Mouse (Mus musculus): Measurements from ENCODE around the gene Car5a. TPM values are rescaled to one million over a fixed set of nuclear protein-coding genes. Genes with fewer than 3 reads are reported as not detected.

Gene Car5a
- total and polyA plus RNA-seq, 3 experiments: 0.08 TPM; not detected in 2

GRCm38 (mm10) chr8:121950749-121951655 is 6.3 kb upstream of the Car5a start (continued):
- TF ChIP-seq MAZ (IDR thresholded peaks at IDR 0.05; ENCODE audit: low read depth, low read length) (peak; percentile 65; the same call in 1 of the 2 replicates), USF1 (IDR thresholded peaks at IDR 0.05; ENCODE audit: low read depth, low read length) (no peak), TBP (IDR thresholded peaks at IDR 0.05; ENCODE audit: low read depth, low read length) (peak; percentile 50; the same call in 1 of the 2 replicates), RCOR1 (IDR thresholded peaks at IDR 0.05; ENCODE audit: low read depth, low read length) (no peak), ZMIZ1 (IDR thresholded peaks at IDR 0.05; ENCODE audit: low read depth, low read length) (0 out of 2 replicates have a peak, but pooled peaks have one; percentile 63), SMC3 (IDR thresholded peaks at IDR 0.05; ENCODE audit: low read depth, low read length) (no peak), CTCF (IDR thresholded peaks at IDR 0.05 in 2 of 3, conservative IDR thresholded peaks at IDR 0.05 in 1 of 3; ENCODE audit: control insufficient read depth in 1 of 3, insufficient read depth in 1 of 3, low read depth in 2 of 3, low read length in 3 of 3, poor library complexity in 1 of 3, severe bottlenecking in 1 of 3) (no peak; a peak in 1 of 6 replicates), GATA1 (IDR thresholded peaks at IDR 0.05; ENCODE audit: low read depth, low read length) (no peak), MXI1 (IDR thresholded peaks at IDR 0.05; ENCODE audit: low read depth, low read length) (peak; percentile 76), MEF2A (IDR thresholded peaks at IDR 0.05; ENCODE audit: extremely low read depth, insufficient replicate concordance, low read depth, low read length, poor library complexity, severe bottlenecking) (no peak), E2F4 (IDR thresholded peaks at IDR 0.05; ENCODE audit: borderline replicate concordance, low read depth, low read length) (no peak), BHLHE40 (IDR thresholded peaks at IDR 0.05; ENCODE audit: borderline replicate concordance, low read depth, low read length) (no peak), NELFE (IDR thresholded peaks at IDR 0.05; ENCODE audit: low read depth, low read length) (no peak; the same call in 1 of the 2 replicates), USF2 (IDR thresholded peaks at IDR 0.05; ENCODE audit: borderline replicate concordance in 1 of 2, insufficient read depth in 1 of 2, low read depth in 1 of 2, low read length in 2 of 2) (no peak)

GRCm38 (mm10) chr8:121949941-121950748 is 5.4 kb upstream of the Car5a start:
- Histone ChIP-seq H3K9ac (ENCODE audit: control insufficient read depth, low read depth, low read length, poor library complexity, severe bottlenecking) (peak overlapping the region; percentile 87), H3K9me3 (replicated peaks; ENCODE audit: insufficient read depth, low read length) (no peaks in the 10 kb centered on the region), H3K27me3 (ENCODE audit: control insufficient read depth in 1 of 2, insufficient read depth in 2 of 2, low read length in 2 of 2) (no peaks in the 10 kb centered on the region), H3K36me3 (ENCODE audit: control insufficient read depth in 1 of 2, insufficient read depth in 2 of 2, low read length in 2 of 2) (peaks cover 0 to 41% of the 10 kb centered on the region in 2 experiments; a peak in 2 of 4 replicates), H3K27ac (ENCODE audit: control insufficient read depth, low read depth, low read length) (peak overlapping the region; percentile 98), H3K79me2 (ENCODE audit: control insufficient read depth, insufficient read depth, low read length, poor library complexity) (peaks cover 25% of the 10 kb centered on the region), H3K4me3 (ENCODE audit: control insufficient read depth in 1 of 2, insufficient read depth in 1 of 2, low read depth in 2 of 2, low read length in 2 of 2) (peak overlapping the region; percentile 31 to 73), H3K4me1 (ENCODE audit: control insufficient read depth in 1 of 2, insufficient read depth in 2 of 2, low read length in 2 of 2) (peaks cover 3 to 44% of the 10 kb centered on the region in 2 experiments; a peak in 3 of 4 replicates)
- DNase-seq (ENCODE audit: low read depth, low spot score): peak; percentile 99
- TF ChIP-seq MAX (IDR thresholded peaks at IDR 0.05; ENCODE audit: low read length): no peak
- TF ChIP-seq POLR2AphosphoS5 (IDR thresholded peaks at IDR 0.05; ENCODE audit: borderline replicate concordance, low read depth, low read length): peak; percentile 49; the same call in 1 of the 2 replicates
- no peak for TF ChIP-seq BHLHE40 (IDR thresholded peaks at IDR 0.05; ENCODE audit: borderline replicate concordance, low read depth, low read length)
- TF ChIP-seq ELF1 (IDR thresholded peaks at IDR 0.05; ENCODE audit: low read depth, low read length): peak; percentile 91
- no peak for TF ChIP-seq SMC3 (IDR thresholded peaks at IDR 0.05; ENCODE audit: low read depth, low read length)
- peak; percentile 67 for TF ChIP-seq TCF12 (IDR thresholded peaks at IDR 0.05; ENCODE audit: low read depth, low read length)
- no peak for TF ChIP-seq USF2 (IDR thresholded peaks at IDR 0.05; ENCODE audit: borderline replicate concordance in 1 of 2, insufficient read depth in 1 of 2, low read depth in 1 of 2, low read length in 2 of 2)
- TF ChIP-seq CHD2 (IDR thresholded peaks at IDR 0.05; ENCODE audit: low read length): peak; percentile 96
- TF ChIP-seq SIN3A (IDR thresholded peaks at IDR 0.05; ENCODE audit: low read length): peak; percentile 92
- TF ChIP-seq TBP (IDR thresholded peaks at IDR 0.05; ENCODE audit: low read depth, low read length): peak; percentile 89
- peak; percentile 68; the same call in 1 of the 2 replicates for TF ChIP-seq MEF2A (IDR thresholded peaks at IDR 0.05; ENCODE audit: extremely low read depth, insufficient replicate concordance, low read depth, low read length, poor library complexity, severe bottlenecking)
- no peak for TF ChIP-seq ZC3H11A (IDR thresholded peaks at IDR 0.05; ENCODE audit: low read depth, low read length)
- peak; percentile 86 for TF ChIP-seq NRF1 (IDR thresholded peaks at IDR 0.05; ENCODE audit: insufficient read depth, low read depth, low read length, poor library complexity, severe bottlenecking)
- TF ChIP-seq RCOR1 (IDR thresholded peaks at IDR 0.05; ENCODE audit: low read depth, low read length): no peak
- no peak for TF ChIP-seq CTCF (IDR thresholded peaks at IDR 0.05 in 2 of 3, conservative IDR thresholded peaks at IDR 0.05 in 1 of 3; ENCODE audit: control insufficient read depth in 1 of 3, insufficient read depth in 1 of 3, low read depth in 2 of 3, low read length in 3 of 3, poor library complexity in 1 of 3, severe bottlenecking in 1 of 3)
- TF ChIP-seq ZKSCAN1 (IDR thresholded peaks at IDR 0.05; ENCODE audit: low read depth, low read length): no peak
- TF ChIP-seq ZNF384 (IDR thresholded peaks at IDR 0.05; ENCODE audit: low read depth, low read length): no peak
- TF ChIP-seq NELFE (IDR thresholded peaks at IDR 0.05; ENCODE audit: low read depth, low read length): peak; percentile 71; the same call in 1 of the 2 replicates
- TF ChIP-seq TAL1 (IDR thresholded peaks at IDR 0.05; ENCODE audit: low read length): no peak
- TF ChIP-seq MXI1 (IDR thresholded peaks at IDR 0.05; ENCODE audit: low read depth, low read length): peak; percentile 43; the same call in 1 of the 2 replicates
- no peak for TF ChIP-seq MAFK (IDR thresholded peaks at IDR 0.05; ENCODE audit: borderline replicate concordance, low read depth, low read length)
- peak; percentile 95 for TF ChIP-seq MYC (IDR thresholded peaks at IDR 0.05; ENCODE audit: low read depth, low read length)
